Mouse (Mus musculus): ENCODE results near the gene Adgrg6.

- TF ChIP-seq POLR2A (IDR thresholded peaks at IDR 0.05; ENCODE audit: insufficient read depth, low read depth, low read length) (no peak), CTCF (IDR thresholded peaks at IDR 0.05; ENCODE audit: insufficient read depth, low read depth, low read length) (no peak)
Measured at GRCm38 (mm10) chr10:14511904-14512663, 33.4 kb downstream of the Adgrg6 start.

Data from olfactory bulb, adult 2 months (tissue).